Mouse (Mus musculus): ENCODE data around the gene Ptprd. TPM values are rescaled to one million over a fixed set of nuclear protein-coding genes. Genes with fewer than 3 reads are reported as not detected.

Ptprd gene
- total and polyA plus RNA-seq, 3 experiments, result not detected

DNA sequence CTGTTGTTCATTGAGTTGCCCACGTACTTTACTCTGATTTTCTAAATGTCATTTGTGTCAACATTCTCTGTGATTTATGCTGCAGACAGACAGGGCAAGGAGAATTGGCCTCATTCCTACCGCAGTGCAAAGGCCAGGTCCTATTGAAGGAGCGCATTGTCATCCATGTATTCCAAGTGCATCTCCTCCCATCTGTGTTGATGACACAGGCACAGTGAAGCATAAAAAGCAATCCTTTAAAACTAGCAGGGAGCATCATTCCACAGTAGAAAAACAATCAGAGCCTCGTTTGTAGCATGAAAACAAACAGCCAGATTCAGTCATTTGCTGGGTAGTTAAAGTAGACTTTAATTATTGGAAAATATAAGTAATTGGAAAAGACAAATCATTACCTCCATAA lies 960.6 kb downstream of the Ptprd start (continued):
- TF ChIP-seq E2F4 (IDR thresholded peaks at IDR 0.05; ENCODE audit: borderline replicate concordance, low read depth, low read length) (no peak), BHLHE40 (IDR thresholded peaks at IDR 0.05; ENCODE audit: borderline replicate concordance, low read depth, low read length) (no peak), TAL1 (IDR thresholded peaks at IDR 0.05; ENCODE audit: low read length) (no peak)

DNA sequence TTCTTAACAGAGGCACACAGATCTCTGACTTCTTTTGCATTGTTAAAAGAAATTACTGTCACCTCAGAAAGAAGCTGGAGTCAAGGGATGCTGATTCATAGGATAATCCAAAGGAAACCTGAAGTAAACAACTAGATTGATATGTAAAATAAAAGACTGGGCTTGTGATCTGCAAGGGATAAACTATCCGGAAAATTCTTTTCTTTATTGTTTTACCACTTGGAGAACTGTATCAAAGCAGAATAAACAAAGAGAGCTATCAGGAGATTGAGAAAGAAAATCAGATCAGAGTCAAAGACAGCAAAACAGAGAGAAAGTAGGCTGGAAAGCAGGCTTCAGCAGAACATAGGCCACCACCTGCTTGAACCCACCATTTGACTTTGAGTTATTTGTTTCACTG lies 962.0 kb downstream of the Ptprd start:
- Histone ChIP-seq H3K27ac (ENCODE audit: control insufficient read depth, low read depth, low read length) (no peak overlapping the region), H3K4me3 (ENCODE audit: control insufficient read depth in 1 of 2, insufficient read depth in 1 of 2, low read depth in 2 of 2, low read length in 2 of 2) (no peak overlapping the region), H3K27me3 (ENCODE audit: control insufficient read depth in 1 of 2, insufficient read depth in 2 of 2, low read length in 2 of 2) (no peaks in the 10 kb centered on the region), H3K9ac (ENCODE audit: control insufficient read depth, low read depth, low read length, poor library complexity, severe bottlenecking) (no peak overlapping the region), H3K4me1 (ENCODE audit: control insufficient read depth in 1 of 2, insufficient read depth in 2 of 2, low read length in 2 of 2) (no peaks in the 10 kb centered on the region), H3K36me3 (ENCODE audit: control insufficient read depth in 1 of 2, insufficient read depth in 2 of 2, low read length in 2 of 2) (no peaks in the 10 kb centered on the region), H3K79me2 (ENCODE audit: control insufficient read depth, insufficient read depth, low read length, poor library complexity) (no peaks in the 10 kb centered on the region), H3K9me3 (replicated peaks; ENCODE audit: insufficient read depth, low read length) (no peaks in the 10 kb centered on the region)
- TF ChIP-seq NELFE (IDR thresholded peaks at IDR 0.05; ENCODE audit: low read depth, low read length), result no peak
- no peak for TF ChIP-seq RCOR1 (IDR thresholded peaks at IDR 0.05; ENCODE audit: low read depth, low read length)
- DNase-seq (ENCODE audit: low read depth, low spot score), result no peak

DNA sequence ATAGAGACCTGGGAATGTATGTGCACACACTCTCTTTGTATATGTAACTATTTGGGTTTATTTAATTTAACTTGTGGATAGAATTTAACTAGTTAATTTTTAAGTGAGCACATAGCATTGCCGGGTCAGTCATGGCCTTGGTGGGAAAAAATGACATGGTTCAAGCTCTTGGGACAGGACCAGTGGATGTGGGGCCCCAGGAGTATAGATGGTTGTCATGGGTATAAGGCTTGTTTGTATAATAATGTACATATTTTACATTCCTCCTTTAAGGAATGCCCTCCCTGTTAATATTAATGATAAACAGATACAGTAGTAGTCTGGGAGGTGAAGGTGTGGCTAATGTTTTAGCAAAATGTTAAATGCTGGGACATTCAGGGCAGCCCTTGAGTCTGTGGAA lies 962.8 kb downstream of the Ptprd start:
- H3K9me3 ChIP-seq (replicated peaks; ENCODE audit: insufficient read depth, low read length), result no peaks in the 10 kb centered on the region
- no peak overlapping the region for H3K9ac ChIP-seq (ENCODE audit: control insufficient read depth, low read depth, low read length, poor library complexity, severe bottlenecking)
- H3K4me1 ChIP-seq (ENCODE audit: control insufficient read depth in 1 of 2, insufficient read depth in 2 of 2, low read length in 2 of 2), result no peaks in the 10 kb centered on the region
- H3K4me3 ChIP-seq (ENCODE audit: control insufficient read depth in 1 of 2, insufficient read depth in 1 of 2, low read depth in 2 of 2, low read length in 2 of 2), result no peak overlapping the region
- no peak for TF ChIP-seq RCOR1 (IDR thresholded peaks at IDR 0.05; ENCODE audit: low read depth, low read length)
- no peak for TF ChIP-seq USF2 (IDR thresholded peaks at IDR 0.05; ENCODE audit: borderline replicate concordance in 1 of 2, insufficient read depth in 1 of 2, low read depth in 1 of 2, low read length in 2 of 2)
- TF ChIP-seq TBP (IDR thresholded peaks at IDR 0.05; ENCODE audit: low read depth, low read length), result no peak
- no peak for TF ChIP-seq JUND (IDR thresholded peaks at IDR 0.05; ENCODE audit: low read depth, low read length)
- no peak for TF ChIP-seq GATA1 (IDR thresholded peaks at IDR 0.05; ENCODE audit: low read depth, low read length)
- TF ChIP-seq POLR2A (IDR thresholded peaks at IDR 0.05; ENCODE audit: control insufficient read depth in 1 of 2, insufficient read depth in 1 of 2, low read depth in 1 of 2, low read length in 2 of 2, poor library complexity in 1 of 2), result no peak
- no peak for TF ChIP-seq SMC3 (IDR thresholded peaks at IDR 0.05; ENCODE audit: low read depth, low read length)
- no peak for TF ChIP-seq POLR2AphosphoS5 (IDR thresholded peaks at IDR 0.05; ENCODE audit: borderline replicate concordance, low read depth, low read length)
- no peak for TF ChIP-seq MAFK (IDR thresholded peaks at IDR 0.05; ENCODE audit: borderline replicate concordance, low read depth, low read length)
- no peak for TF ChIP-seq EP300 (IDR thresholded peaks at IDR 0.05; ENCODE audit: low read depth in 1 of 2, low read length in 2 of 2)
- no peaks in the 10 kb centered on the region for H3K79me2 ChIP-seq (ENCODE audit: control insufficient read depth, insufficient read depth, low read length, poor library complexity)
- no peak for DNase-seq (ENCODE audit: low read depth, low spot score)
- H3K27me3 ChIP-seq (ENCODE audit: control insufficient read depth in 1 of 2, insufficient read depth in 2 of 2, low read length in 2 of 2), result no peaks in the 10 kb centered on the region
- H3K36me3 ChIP-seq (ENCODE audit: control insufficient read depth in 1 of 2, insufficient read depth in 2 of 2, low read length in 2 of 2), result no peaks in the 10 kb centered on the region
- no peak overlapping the region for H3K27ac ChIP-seq (ENCODE audit: control insufficient read depth, low read depth, low read length)

All from MEL (cell line).